Mouse (Mus musculus) olfactory bulb, adult 2 months (tissue): ENCODE results near the gene Vps11.
"Not testable (repeated sequence)": the region's sequence is repeated elsewhere in the genome, so short reads cannot be mapped to it uniquely, and the experiment has no call there.

Experiments used
- CTCF ChIP-seq: fragments of 200-500 bp; IDR thresholded peaks from 2 replicates; pipeline ENCODE4 v1.5.1; 2012; ENCODE audit warnings: low read depth, mild to moderate bottlenecking, low read length, moderate library complexity; ENCODE audit not compliant: insufficient read depth
- POLR2A ChIP-seq: fragments of 200-500 bp; IDR thresholded peaks from 2 replicates; pipeline ENCODE4 v1.6.1; 2012; ENCODE audit warnings: mild to moderate bottlenecking, low read depth, low read length, moderate library complexity; ENCODE audit not compliant: insufficient read depth

- not testable (repeated sequence) for TF ChIP-seq POLR2A, CTCF
These were observed 37.8 kb downstream of the Vps11 start for GRCm38 (mm10) chr9:44323656-44324055.
